Mouse (Mus musculus) lung, embryonic 14.5 days (tissue): ENCODE data around the gene Gnas. TPM values are rescaled to one million over a fixed set of nuclear protein-coding genes. Genes with fewer than 3 reads are reported as not detected.
"Not testable (repeated sequence)": the region's sequence is repeated elsewhere in the genome, so short reads cannot be mapped to it uniquely, and the experiment has no call there.

ENCODE experiments used
- ATAC-seq: fragments of 200-750 bp; cut with Nextera tagmentation; 2 replicates; pipeline ENCODE4 v1.8.0; 2017; ENCODE audit warnings: mild to moderate bottlenecking, moderate TSS enrichment, moderate library complexity; ENCODE audit not compliant: insufficient read depth
- DNase-seq: peaks from one replicate; pipeline ENCODE4 v3.0.0-alpha.2; 2015
- H3K27ac ChIP-seq: fragments of 300-500 bp; sonication (generic); 2 replicates; pipeline ENCODE4 v1.5.1; 2014; ENCODE audit warnings: low read depth, mild to moderate bottlenecking, moderate library complexity
- H3K27me3 ChIP-seq: fragments of 300-500 bp; sonication (generic); 2 replicates; pipeline ENCODE4 v1.6.1; 2014; ENCODE audit warnings: low read length, control low read depth; ENCODE audit not compliant: insufficient read depth
- H3K36me3 ChIP-seq: fragments of 300-500 bp; sonication (generic); 2 replicates; pipeline ENCODE4 v1.6.1; 2014; ENCODE audit warnings: control low read depth; ENCODE audit not compliant: insufficient read depth
- H3K4me1 ChIP-seq: fragments of 300-500 bp; sonication (generic); 2 replicates; pipeline ENCODE4 v1.6.1; 2014; ENCODE audit warnings: antibody characterized with exemption, control low read depth; ENCODE audit not compliant: insufficient read depth
- H3K4me2 ChIP-seq: fragments of 300-500 bp; sonication (generic); 2 replicates; pipeline ENCODE4 v1.6.1; 2014; ENCODE audit warnings: mild to moderate bottlenecking
- H3K4me3 ChIP-seq: fragments of 300-500 bp; sonication (generic); 2 replicates; pipeline ENCODE4 v1.5.1; 2014; ENCODE audit warnings: low read depth, low read length
- H3K9ac ChIP-seq: fragments of 300-500 bp; sonication (generic); 2 replicates; pipeline ENCODE4 v1.6.1; 2014
- H3K9me3 ChIP-seq: fragments of 300-500 bp; sonication (generic); 2 replicates; pipeline ENCODE4 v1.6.1; 2016; ENCODE audit warnings: low read depth, low read length, control low read depth
- CTCF ChIP-seq: IDR thresholded peaks from 2 replicates; pipeline ENCODE4 v1.5.1; 2016; ENCODE audit warnings: antibody characterized with exemption, low read depth
- WGBS: fragments of 180-500 bp; shearing (Covaris S2); extraction: QIAGEN DNeasy Blood & Tissue Kit; methylation state at CpG from one replicate; pipeline ENCODE4 v1.1.7; 2014; 5-methylcytosine and 5-hydroxymethylcytosine counted together
- polyA plus RNA-seq: library from polyadenylated mRNA; unstranded; fragments of >200 nt; fragmentation: Nextera tagmentation; extraction: Ambion mirVana; gene quantifications from 2 replicates; pipeline ENCODE4 v1.2.1, GENCODE M21; 2014

Gnas gene
- polyA plus RNA-seq, 1 experiment from 2014 or later = 2,011 TPM

- WGBS = 16% methylated on average over 7 of the region's 7 CpGs
Observed at GRCm38 (mm10) chr2:174310913-174311514, 26.9 kb downstream of the Gnas start.

GRCm38 (mm10) chr2:174311613-174312012 is 27.5 kb downstream of the Gnas start:
- Histone ChIP-seq H3K4me3 (no peak overlapping the region), H3K27me3 (no peaks in the 10 kb centered on the region), H3K4me1 (no peaks in the 10 kb centered on the region), H3K4me2 (no peak overlapping the region), H3K9ac (no peak overlapping the region), H3K27ac (no peak overlapping the region), H3K36me3 (no peaks in the 10 kb centered on the region), H3K9me3 (no peaks in the 10 kb centered on the region)
- TF ChIP-seq CTCF = no peak
- 0 out of 2 replicates have a peak, but pooled peaks have one; percentile 19 for ATAC-seq
- WGBS = 66% methylated on average over 1 of the region's 1 CpGs
- DNase-seq = no peak

More at GRCm38 (mm10) chr2:174310913-174311514, 26.9 kb downstream of the Gnas start:
- DNase-seq (peak; percentile 89), ATAC-seq (peak; percentile 78)
- no peak overlapping the region for H3K4me3 ChIP-seq
- no peaks in the 10 kb centered on the region for H3K27me3 ChIP-seq
- no peaks in the 10 kb centered on the region for H3K9me3 ChIP-seq
- no peaks in the 10 kb centered on the region for H3K36me3 ChIP-seq
- H3K27ac ChIP-seq = no peak overlapping the region
- H3K4me1 ChIP-seq = no peaks in the 10 kb centered on the region
- no peak overlapping the region for H3K4me2 ChIP-seq
- no peak overlapping the region for H3K9ac ChIP-seq
- peak; percentile 71 for TF ChIP-seq CTCF

GRCm38 (mm10) chr2:174312118-174312647 is 28.1 kb downstream of the Gnas start:
- Histone ChIP-seq H3K36me3 (no peaks in the 10 kb centered on the region), H3K27me3 (no peaks in the 10 kb centered on the region), H3K9me3 (no peaks in the 10 kb centered on the region), H3K4me3 (no peak overlapping the region), H3K27ac (0 out of 2 replicates have a peak overlapping the region, but pooled peaks have one; percentile 16), H3K4me2 (no peak overlapping the region), H3K4me1 (no peaks in the 10 kb centered on the region), H3K9ac (no peak overlapping the region)
- peak; percentile 79 for TF ChIP-seq CTCF
- DNase-seq (peak; percentile 87), ATAC-seq (peak; percentile 74)
- 22% methylated on average over 4 of the region's 4 CpGs for WGBS

- no peak overlapping the region for H3K4me2 ChIP-seq
Observed at GRCm38 (mm10) chr2:174312661-174313060, 28.5 kb downstream of the Gnas start.

GRCm38 (mm10) chr2:174315445-174315844 is 31.3 kb downstream of the Gnas start:
- not testable (repeated sequence) for H3K27ac ChIP-seq, H3K4me1 ChIP-seq, H3K27me3 ChIP-seq, H3K9ac ChIP-seq, DNase-seq, ATAC-seq, H3K9me3 ChIP-seq, H3K36me3 ChIP-seq, H3K4me2 ChIP-seq, H3K4me3 ChIP-seq

More at GRCm38 (mm10) chr2:174312661-174313060, 28.5 kb downstream of the Gnas start:
- TF ChIP-seq CTCF = no peak
- Histone ChIP-seq H3K36me3 (no peaks in the 10 kb centered on the region), H3K9me3 (no peaks in the 10 kb centered on the region), H3K27me3 (no peaks in the 10 kb centered on the region), H3K4me3 (no peak overlapping the region), H3K4me1 (no peaks in the 10 kb centered on the region), H3K9ac (no peak overlapping the region), H3K27ac (0 out of 2 replicates have a peak overlapping the region, but pooled peaks have one; percentile 16)
- WGBS = 46% methylated on average over 2 of the region's 2 CpGs
- DNase-seq = no peak
- peak; percentile 48; the same call in 1 of the 2 replicates for ATAC-seq

GRCm38 (mm10) chr2:174316661-174317060 is 32.5 kb downstream of the Gnas start:
- WGBS = 81% methylated on average over 9 of the region's 9 CpGs
- Histone ChIP-seq H3K4me2 (no peak overlapping the region), H3K27me3 (no peaks in the 10 kb centered on the region), H3K36me3 (no peaks in the 10 kb centered on the region), H3K27ac (no peak overlapping the region), H3K9me3 (no peaks in the 10 kb centered on the region), H3K9ac (no peak overlapping the region), H3K4me1 (no peaks in the 10 kb centered on the region), H3K4me3 (no peak overlapping the region)
- ATAC-seq (no peak), DNase-seq (no peak)
- TF ChIP-seq CTCF = no peak

GRCm38 (mm10) chr2:174325989-174326388 is 41.9 kb downstream of the Gnas start:
- Histone ChIP-seq H3K27me3 (no peaks in the 10 kb centered on the region), H3K9me3 (peaks cover 12% of the 10 kb centered on the region; the same call in 1 of the 2 replicates), H3K27ac (no peak overlapping the region), H3K4me1 (no peaks in the 10 kb centered on the region), H3K4me2 (peak overlapping the region; percentile 76), H3K9ac (no peak overlapping the region), H3K4me3 (no peak overlapping the region), H3K36me3 (no peaks in the 10 kb centered on the region)
- no peak for DNase-seq
- ATAC-seq = no peak
- WGBS = 75% methylated on average over 4 of the region's 4 CpGs
- TF ChIP-seq CTCF = no peak
